Mouse (Mus musculus) ES-E14 (cell line): ENCODE measurements around the gene Cdk5. TPM values are rescaled to one million over a fixed set of nuclear protein-coding genes. Genes with fewer than 3 reads are reported as not detected.

Experiments
- DNase-seq: peaks from one replicate; pipeline ENCODE4 v3.0.0-alpha.2; 2013; ENCODE audit warnings: low read depth, low spot score
- H3K27ac ChIP-seq: 2 replicates; pipeline ENCODE4 v1.5.1; 2012; ENCODE audit warnings: low read depth, mild to moderate bottlenecking, low read length, moderate library complexity, mixed read lengths; ENCODE audit not compliant: poor library complexity, insufficient read depth, severe bottlenecking
- H3K36me3 ChIP-seq: 2 replicates; pipeline ENCODE4 v1.6.1; 2012; ENCODE audit warnings: mild to moderate bottlenecking, low read length, moderate library complexity, mixed read lengths; ENCODE audit not compliant: control insufficient read depth, poor library complexity, insufficient read depth, severe bottlenecking
- H3K4me1 ChIP-seq, 2 experiments: fragments of 150-350 bp in 1 of 2; sonication (generic) in 1 of 2; 2 replicates each; pipeline ENCODE4 v1.6.1; 2012; ENCODE audit warnings: low read length in 2 of 2, mild to moderate bottlenecking in 1 of 2, mixed read lengths in 1 of 2; ENCODE audit not compliant: control insufficient read depth in 2 of 2, insufficient read depth in 2 of 2, poor library complexity in 1 of 2
- H3K4me3 ChIP-seq, 2 experiments: fragments of 150-350 bp in 1 of 2; sonication (generic) in 1 of 2; 2 replicates each; pipeline ENCODE4 v1.5.1; 2012; ENCODE audit warnings: low read length in 2 of 2, low read depth in 1 of 2, mild to moderate bottlenecking in 1 of 2, mixed read lengths in 1 of 2; ENCODE audit not compliant: insufficient read depth in 1 of 2, poor library complexity in 1 of 2, severe bottlenecking in 1 of 2
- H3K9ac ChIP-seq: 2 replicates; pipeline ENCODE4 v1.6.1; 2012; ENCODE audit warnings: low read depth, mild to moderate bottlenecking, low read length, mixed read lengths; ENCODE audit not compliant: poor library complexity, insufficient read depth, severe bottlenecking
- H3K9me3 ChIP-seq: fragments of 150-350 bp; sonication (generic); 2 replicates; pipeline ENCODE4 v1.6.1; 2012; ENCODE audit warnings: low read depth, mild to moderate bottlenecking, low read length; ENCODE audit not compliant: control insufficient read depth, insufficient read depth
- CHD2 ChIP-seq: IDR thresholded peaks from 2 replicates; pipeline ENCODE4 v1.6.1; 2014; ENCODE audit warnings: mild to moderate bottlenecking, low read depth, low read length, inconsistent platforms
- HCFC1 ChIP-seq: IDR thresholded peaks from 2 replicates; pipeline ENCODE4 v1.6.1; 2012; ENCODE audit warnings: low read length, inconsistent platforms, borderline replicate concordance; ENCODE audit not compliant: insufficient read depth
- MAFK ChIP-seq: IDR thresholded peaks from 2 replicates; pipeline ENCODE4 v1.6.1; 2014; ENCODE audit warnings: mild to moderate bottlenecking, low read depth, low read length, inconsistent platforms; ENCODE audit not compliant: insufficient read depth
- ZC3H11A ChIP-seq: IDR thresholded peaks from 2 replicates; pipeline ENCODE4 v1.6.1; 2012; ENCODE audit warnings: low read depth, mild to moderate bottlenecking, inconsistent platforms, low read length, borderline replicate concordance
- ZNF384 ChIP-seq: IDR thresholded peaks from 2 replicates; pipeline ENCODE4 v1.6.1; 2012; ENCODE audit warnings: low read depth, low read length, inconsistent platforms
- in situ Hi-C, 2 experiments: fragments of 600-800 bp; cut with MboI; formaldehyde crosslinking; loops; one replicate each; pipeline ENCODE4 v1.15.1; 2025; ENCODE audit warnings: low sequenced_read_pairs in 2 of 2, inconsistent platforms in 1 of 2; ENCODE audit not compliant: unreplicated experiment in 2 of 2
- total RNA-seq: library from RNA; depleted of rRNA; stranded (reverse); fragments of 300-350 nt; gene quantifications from 2 replicates; pipeline ENCODE4 v1.2.3, GENCODE M21; 2012

Gene Cdk5
- total RNA-seq, 1 experiment, result 17.8 TPM

DNA sequence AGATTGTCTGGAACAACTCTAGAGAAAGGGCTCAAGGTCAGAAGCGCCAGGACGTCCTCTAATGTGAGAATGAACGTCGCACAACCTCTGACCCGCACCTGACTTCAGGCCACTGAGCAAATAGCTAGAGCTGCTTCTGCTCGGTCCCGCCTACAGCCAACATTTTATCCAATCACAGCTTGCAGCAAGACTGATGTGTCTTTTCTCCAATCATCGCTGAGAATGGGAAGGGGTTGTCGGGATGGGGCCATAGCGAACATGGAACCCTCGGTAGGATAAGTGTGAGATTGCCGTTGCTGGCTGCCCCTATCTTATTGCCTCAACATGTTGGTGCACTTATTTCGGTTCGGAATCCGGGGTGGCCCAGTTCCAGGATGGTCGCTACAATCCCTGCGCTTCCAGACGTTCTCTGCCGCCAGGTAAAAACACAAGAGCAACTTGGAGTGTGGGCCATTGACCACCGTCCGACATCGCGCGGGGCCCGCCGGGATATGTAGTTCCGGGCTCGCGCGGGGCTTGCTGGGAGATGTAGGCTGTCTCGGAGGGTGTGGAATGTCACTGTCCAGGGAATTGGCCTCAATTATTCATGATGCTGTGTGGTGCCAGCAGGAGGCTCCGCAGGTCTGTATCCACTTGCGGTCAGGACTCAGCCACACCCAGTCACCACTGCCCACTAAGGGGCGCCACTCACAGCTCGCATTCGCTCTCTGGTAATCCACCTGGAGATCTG is 29.0 kb downstream of the Cdk5 start:
- peak overlapping the region; percentile 83 for H3K9ac ChIP-seq
- H3K9me3 ChIP-seq, result no peaks in the 10 kb centered on the region
- no peak for TF ChIP-seq ZNF384
- peak; percentile 91 for TF ChIP-seq CHD2
- TF ChIP-seq HCFC1, result peak; percentile 97
- in situ Hi-C loops, result no loop called here
- H3K4me1 ChIP-seq, result peaks cover 3 to 11% of the 10 kb centered on the region in 2 experiments; a peak in 3 of 4 replicates
- peak overlapping the region; percentile 56 for H3K27ac ChIP-seq
- DNase-seq, result peak; percentile 98
- no peaks in the 10 kb centered on the region for H3K36me3 ChIP-seq
- H3K4me3 ChIP-seq, result peak overlapping the region; percentile 69 to 92

DNA sequence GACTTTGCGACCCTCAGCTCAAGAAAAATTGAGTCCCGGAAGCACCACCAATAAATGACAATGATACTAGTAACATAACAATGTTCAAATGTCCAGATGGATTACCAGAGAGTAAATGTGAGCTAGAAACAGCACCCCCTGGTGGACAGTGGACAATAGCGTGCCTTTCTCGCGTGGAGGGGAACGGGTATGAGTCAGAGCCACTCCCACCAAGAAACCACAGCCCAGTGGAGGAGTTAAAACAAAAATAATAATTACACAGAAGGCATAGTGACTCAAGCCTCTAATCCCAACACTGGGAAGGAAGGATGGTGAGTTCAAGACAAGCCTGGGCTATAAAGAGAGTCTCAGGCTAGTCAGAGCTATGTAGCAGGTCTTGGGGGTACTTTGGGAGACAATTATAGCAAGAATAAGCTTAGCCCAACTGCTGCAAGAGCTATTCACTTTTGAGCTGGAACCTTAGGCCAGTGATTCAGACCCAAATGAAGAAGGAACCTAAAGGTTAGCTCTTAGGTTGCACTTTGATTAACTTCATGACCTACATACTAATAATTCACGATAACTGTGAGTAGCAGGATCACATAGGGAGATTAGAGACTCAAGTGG is 29.8 kb downstream of the Cdk5 start, which contains the start of gene Abcb8:
Gene Abcb8, plus strand, starts transcription at position 272 of the 606 bp plus-strand sequence.
- H3K36me3 ChIP-seq, result no peaks in the 10 kb centered on the region
- in situ Hi-C loops, result no loop called here
- H3K4me3 ChIP-seq, result peak within 1 kb of the TSS; percentile 69 to 92
- H3K4me1 ChIP-seq, result peaks cover 3 to 12% of the 10 kb centered on the region in 2 experiments; a peak in 2 of 4 replicates
- DNase-seq, result peak; percentile 81
- H3K9ac ChIP-seq, result peak within 1 kb of the TSS; percentile 83
- no peaks in the 10 kb centered on the region for H3K9me3 ChIP-seq
- peak within 1 kb of the TSS; percentile 56 for H3K27ac ChIP-seq
- TF ChIP-seq HCFC1 (no peak), CHD2 (peak; percentile 80)

- no peak overlapping the region for H3K4me3 ChIP-seq
- H3K36me3 ChIP-seq, result no peaks in the 10 kb centered on the region
- DNase-seq, result no peak
- in situ Hi-C loops, result no loop called here
- peaks cover 3 to 12% of the 10 kb centered on the region in 2 experiments; a peak in 2 of 4 replicates for H3K4me1 ChIP-seq
- TF ChIP-seq CHD2 (no peak), ZC3H11A (no peak), ZNF384 (no peak), HCFC1 (no peak), MAFK (no peak)
- no peak overlapping the region for H3K9ac ChIP-seq
- no peaks in the 10 kb centered on the region for H3K9me3 ChIP-seq
- H3K27ac ChIP-seq, result no peak overlapping the region
Observed at GRCm38 (mm10) chr5:24392724-24393123, 30.6 kb downstream of the Cdk5 start.

DNA sequence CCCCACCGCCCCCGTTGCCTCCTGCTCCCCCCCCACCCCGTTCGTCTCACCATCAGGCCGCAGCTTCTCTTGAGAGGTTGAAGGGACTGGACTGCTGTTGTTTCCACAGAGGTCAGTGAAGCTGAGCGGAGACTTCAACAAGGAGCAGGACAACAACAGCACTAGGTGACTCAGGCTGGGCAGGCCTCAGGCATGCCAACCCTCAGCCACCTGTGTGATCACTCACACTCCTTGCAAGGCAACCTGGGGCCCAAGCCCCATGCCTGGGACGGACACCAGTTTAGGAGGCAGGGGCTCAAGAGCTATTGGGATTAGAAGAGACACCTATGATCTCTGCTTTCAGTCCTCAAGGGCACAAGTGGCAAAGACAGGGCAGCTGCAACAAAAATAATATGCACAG is 31.5 kb downstream of the Cdk5 start, which contains the start of gene Atg9b:
Gene Atg9b, minus strand, starts transcription at position 280 of the 400 bp plus-strand sequence.
- DNase-seq, result no peak
- Histone ChIP-seq H3K9me3 (no peaks in the 10 kb centered on the region), H3K27ac (no peak within 1 kb of the TSS), H3K4me3 (no peak within 1 kb of the TSS), H3K9ac (no peak within 1 kb of the TSS), H3K36me3 (no peaks in the 10 kb centered on the region), H3K4me1 (peaks cover 3 to 14% of the 10 kb centered on the region in 2 experiments; a peak in 2 of 4 replicates)
- in situ Hi-C loops, result no loop called here
- no peak for TF ChIP-seq ZNF384
- TF ChIP-seq HCFC1, result no peak
